Mouse (Mus musculus) MEL (cell line): ENCODE measurements around the gene Ipmk.

Experiments
- CHD2 ChIP-seq: IDR thresholded peaks from 2 replicates; pipeline ENCODE4 v1.6.1; 2011; ENCODE audit warnings: low read length, improper control_type of control experiment
- CTCF ChIP-seq, 3 experiments: IDR thresholded peaks in 2 of 3; conservative IDR thresholded peaks in 1 of 3; 2 replicates each; pipeline ENCODE4 v1.5.1; 2011 to 2012; ENCODE audit warnings: low read length in 3 of 3, low read depth in 2 of 3, mild to moderate bottlenecking in 2 of 3, improper control_type of control experiment in 1 of 3, inconsistent platforms in 1 of 3, mixed read lengths in 1 of 3, moderate library complexity in 1 of 3; ENCODE audit not compliant: control insufficient read depth in 1 of 3, insufficient read depth in 1 of 3, poor library complexity in 1 of 3, severe bottlenecking in 1 of 3
- ELF1 ChIP-seq: IDR thresholded peaks from 2 replicates; pipeline ENCODE4 v1.6.1; 2014; ENCODE audit warnings: low read depth, mild to moderate bottlenecking, inconsistent platforms, low read length, improper control_type of control experiment, moderate library complexity
- EP300 ChIP-seq, 2 experiments: IDR thresholded peaks; 2 replicates each; pipeline ENCODE4 v1.6.1; 2011; ENCODE audit warnings: improper control_type of control experiment in 2 of 2, low read length in 2 of 2, low read depth in 1 of 2, mild to moderate bottlenecking in 1 of 2
- MAX ChIP-seq: IDR thresholded peaks from 2 replicates; pipeline ENCODE4 v1.6.1; 2011; ENCODE audit warnings: low read length, improper control_type of control experiment
- NRF1 ChIP-seq: IDR thresholded peaks from 2 replicates; pipeline ENCODE4 v1.6.1; 2014; ENCODE audit warnings: low read depth, mild to moderate bottlenecking, inconsistent platforms, low read length, improper control_type of control experiment, moderate library complexity; ENCODE audit not compliant: poor library complexity, insufficient read depth, severe bottlenecking
- SMC3 ChIP-seq: IDR thresholded peaks from 2 replicates; pipeline ENCODE4 v1.6.1; 2011; ENCODE audit warnings: low read depth, low read length, improper control_type of control experiment
- TBP ChIP-seq: IDR thresholded peaks from 2 replicates; pipeline ENCODE4 v1.8.0; 2011; ENCODE audit warnings: low read depth, low read length, improper control_type of control experiment
- ZC3H11A ChIP-seq: IDR thresholded peaks from 2 replicates; pipeline ENCODE4 v1.6.1; 2012; ENCODE audit warnings: low read depth, mild to moderate bottlenecking, inconsistent platforms, low read length, improper control_type of control experiment
- ZKSCAN1 ChIP-seq: IDR thresholded peaks from 2 replicates; pipeline ENCODE4 v1.6.1; 2012; ENCODE audit warnings: low read depth, mild to moderate bottlenecking, inconsistent platforms, low read length, improper control_type of control experiment, moderate library complexity

DNA sequence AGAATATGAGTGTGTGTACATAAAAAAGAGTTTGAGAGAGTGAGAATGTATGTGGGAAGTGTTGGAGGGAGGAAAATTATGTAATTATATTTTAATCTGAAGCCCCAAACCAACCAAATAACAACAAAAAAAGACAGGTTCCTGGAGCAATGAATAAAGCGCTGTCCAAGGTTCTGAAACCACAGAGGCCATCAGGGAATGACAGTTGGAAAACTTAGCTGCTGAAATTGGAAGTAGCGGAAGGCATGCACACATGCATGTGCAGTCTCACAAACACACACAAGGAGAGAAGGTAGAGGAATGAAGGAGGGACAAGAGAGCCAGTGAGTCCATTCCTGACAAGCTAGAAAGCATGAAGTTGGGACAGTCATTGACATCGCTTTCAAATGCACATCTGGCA, 56.1 kb downstream of the Ipmk start:
- no peak for TF ChIP-seq ZC3H11A
- TF ChIP-seq MAX, result no peak
- TF ChIP-seq EP300 (IDR thresholded peaks at IDR 0.05; ENCODE audit: low read depth in 1 of 2, low read length in 2 of 2), result no peak
- no peak for TF ChIP-seq CTCF (IDR thresholded peaks at IDR 0.05 in 2 of 3, conservative IDR thresholded peaks at IDR 0.05 in 1 of 3; ENCODE audit: control insufficient read depth in 1 of 3, insufficient read depth in 1 of 3, low read depth in 2 of 3, low read length in 3 of 3, poor library complexity in 1 of 3, severe bottlenecking in 1 of 3)
- TF ChIP-seq SMC3, result no peak
- TF ChIP-seq ZKSCAN1, result no peak
- no peak for TF ChIP-seq CHD2
- no peak for TF ChIP-seq ELF1
- TF ChIP-seq TBP, result no peak
- TF ChIP-seq NRF1, result no peak
